ENCODE assay signal across 8 mouse cellular contexts in genomic region chr7:83878676-83879448, GRCm38 (mm10). TPM values are rescaled to one million over a fixed set of nuclear protein-coding genes. Genes with fewer than 3 reads are reported as not detected.
DNase-seq lines count a peak whose midpoint lies in the region; ATAC-seq and TF ChIP-seq lines count a peak whose summit lies in the region.

No protein-coding gene starts in this region.

- TF ChIP-seq CTCF in stomach, postnatal 0 days (IDR thresholded peaks at IDR 0.05; ENCODE audit: low read depth) = no peak

- H3K27ac ChIP-seq in heart, embryonic 13.5 days (replicated peaks) = 0 out of 2 replicates have a peak overlapping the region, but pooled peaks have one; percentile 28
- H3K27ac ChIP-seq in forebrain, embryonic 15.5 days (replicated peaks) = no peak overlapping the region
- no peak overlapping the region for H3K27ac ChIP-seq in limb, embryonic 11.5 days (replicated peaks; ENCODE audit: low read depth, low read length)
- H3K27ac ChIP-seq in stomach, postnatal 0 days (replicated peaks) = no peak overlapping the region

- no peak for DNase-seq in heart, adult 8-10 months (ENCODE audit: low spot score)
- DNase-seq in ES-CJ7 (ENCODE audit: low read depth, low spot score) = peak; percentile 82
- DNase-seq in limb, embryonic 11.5 days (ENCODE audit: low spot score) = peak; percentile 28
- no peak for DNase-seq in stomach, postnatal 0 days (ENCODE audit: low spot score)
- DNase-seq in ovary, adult 18-20 months (ENCODE audit: low spot score) = no peak
- no peak for DNase-seq in T-cell, adult 2 months (ENCODE audit: low spot score)

- no peaks in the 10 kb centered on the region for H3K9me3 ChIP-seq in heart, embryonic 13.5 days
- H3K9me3 ChIP-seq in forebrain, embryonic 15.5 days = no peaks in the 10 kb centered on the region
- H3K9me3 ChIP-seq in limb, embryonic 11.5 days (ENCODE audit: control insufficient read depth, low read length) = no peaks in the 10 kb centered on the region
- H3K9me3 ChIP-seq in stomach, postnatal 0 days (ENCODE audit: control insufficient read depth, low read length) = no peaks in the 10 kb centered on the region

- H3K27me3 ChIP-seq in heart, embryonic 13.5 days (replicated peaks) = no peaks in the 10 kb centered on the region
- no peaks in the 10 kb centered on the region for H3K27me3 ChIP-seq in forebrain, embryonic 15.5 days
- H3K27me3 ChIP-seq in limb, embryonic 11.5 days (ENCODE audit: control insufficient read depth, insufficient read depth, low read length) = no peaks in the 10 kb centered on the region
- no peaks in the 10 kb centered on the region for H3K27me3 ChIP-seq in stomach, postnatal 0 days (ENCODE audit: control insufficient read depth, insufficient read depth, low read length)

- H3K4me3 ChIP-seq in heart, embryonic 13.5 days = peak overlapping the region; percentile 21; the same call in 1 of the 2 replicates
- H3K4me3 ChIP-seq in forebrain, embryonic 15.5 days = no peak overlapping the region
- no peak overlapping the region for H3K4me3 ChIP-seq in limb, embryonic 11.5 days (ENCODE audit: low read depth, low read length)
- no peak overlapping the region for H3K4me3 ChIP-seq in stomach, postnatal 0 days (ENCODE audit: low read depth, low read length)

- H3K9ac ChIP-seq in heart, embryonic 13.5 days = peak overlapping the region; percentile 62; the same call in 1 of the 2 replicates
- no peak overlapping the region for H3K9ac ChIP-seq in forebrain, embryonic 15.5 days (replicated peaks)
- H3K9ac ChIP-seq in limb, embryonic 11.5 days (ENCODE audit: low read length) = no peak overlapping the region
- no peak overlapping the region for H3K9ac ChIP-seq in stomach, postnatal 0 days (ENCODE audit: low read length)

- H3K36me3 ChIP-seq in heart, embryonic 13.5 days = peaks cover 42% of the 10 kb centered on the region
- H3K36me3 ChIP-seq in forebrain, embryonic 15.5 days = 0 out of 2 replicates have a peak, but pooled peaks cover 8% of the 10 kb centered on the region
- H3K36me3 ChIP-seq in limb, embryonic 11.5 days (ENCODE audit: control insufficient read depth, insufficient read depth, low read length) = 0 out of 2 replicates have a peak, but pooled peaks cover 2% of the 10 kb centered on the region
- no peaks in the 10 kb centered on the region for H3K36me3 ChIP-seq in stomach, postnatal 0 days (ENCODE audit: control insufficient read depth, insufficient read depth, low read length)

- no peak for TF ChIP-seq EP300 in stomach, postnatal 0 days (optimal IDR thresholded peaks at IDR 0.05)

- H3K4me2 ChIP-seq in heart, embryonic 13.5 days = peak overlapping the region; percentile 97
- H3K4me2 ChIP-seq in forebrain, embryonic 15.5 days (replicated peaks) = 0 out of 2 replicates have a peak overlapping the region, but pooled peaks have one; percentile 5
- no peak overlapping the region for H3K4me2 ChIP-seq in limb, embryonic 11.5 days (ENCODE audit: low read depth, severe bottlenecking)
- peak overlapping the region; percentile 23 for H3K4me2 ChIP-seq in stomach, postnatal 0 days (replicated peaks; ENCODE audit: low read depth)

- ATAC-seq in heart, embryonic 13.5 days (ENCODE audit: extremely low read depth, insufficient number of reproducible peaks, low FRiP score, low TSS enrichment) = no peak
- no peak for ATAC-seq in forebrain, embryonic 15.5 days (replicated peaks)
- no peak for ATAC-seq in limb, embryonic 11.5 days (ENCODE audit: insufficient number of reproducible peaks, low FRiP score, low TSS enrichment, low read depth)
- ATAC-seq in stomach, postnatal 0 days (ENCODE audit: low FRiP score, low TSS enrichment) = no peak

- 39% methylated on average over 5 of the region's 5 CpGs for WGBS in heart, embryonic 13.5 days
- WGBS in forebrain, embryonic 15.5 days = under 1% methylated on average over 5 of the region's 5 CpGs
- WGBS in limb, embryonic 11.5 days = 37% methylated on average over 5 of the region's 5 CpGs
- 29% methylated on average over 5 of the region's 5 CpGs for WGBS in stomach, postnatal 0 days

- H3K4me1 ChIP-seq in heart, embryonic 13.5 days = peaks cover 52% of the 10 kb centered on the region
- peaks cover 53% of the 10 kb centered on the region for H3K4me1 ChIP-seq in forebrain, embryonic 15.5 days
- peaks cover 29% of the 10 kb centered on the region for H3K4me1 ChIP-seq in limb, embryonic 11.5 days (ENCODE audit: control insufficient read depth, insufficient read depth, low read length)
- H3K4me1 ChIP-seq in stomach, postnatal 0 days (replicated peaks; ENCODE audit: control insufficient read depth, insufficient read depth) = peaks cover 16% of the 10 kb centered on the region

RNA-seq across cellular contexts. Expression of gene Tlnrd1, which starts 5.2 kb away (rescaled TPM):
- 9.9 and 10.2 TPM in 2 replicates for polyA plus RNA-seq in heart, embryonic 13.5 days (2015; fragmentation: Nextera tagmentation; extraction: Ambion mirVana)
- total RNA-seq in heart, adult 8-10 months (2022) = 1 to 10 TPM; 5.0 to 7.7 (median 6.1) TPM
- polyA plus RNA-seq in forebrain, embryonic 15.5 days (2015; fragmentation: Nextera tagmentation; extraction: Ambion mirVana) = 6.8 and 7.8 TPM in 2 replicates
- polyA plus RNA-seq in limb, embryonic 11.5 days (2014; fragmentation: Nextera tagmentation; extraction: Ambion mirVana) = 22.2 and 27.2 TPM in 2 replicates
- polyA plus RNA-seq in stomach, postnatal 0 days (2015; fragmentation: Nextera tagmentation; extraction: Ambion mirVana) = 8.5 and 10.8 TPM in 2 replicates

RNA-seq across cellular contexts. Expression of gene Mesd, which starts 5.4 kb away (rescaled TPM):
- polyA plus RNA-seq in heart, embryonic 13.5 days (2015; fragmentation: Nextera tagmentation; extraction: Ambion mirVana) = 83.9 and 85.3 TPM in 2 replicates
- 10 to 100 TPM; 42.9 to 57.8 (median 53.9) TPM for total RNA-seq in heart, adult 8-10 months (2022)
- 67.4 and 73.2 TPM in 2 replicates for polyA plus RNA-seq in forebrain, embryonic 15.5 days (2015; fragmentation: Nextera tagmentation; extraction: Ambion mirVana)
- polyA plus RNA-seq in limb, embryonic 11.5 days (2014; fragmentation: Nextera tagmentation; extraction: Ambion mirVana) = 87.0 and 89.7 TPM in 2 replicates
- 54.7 and 62.9 TPM in 2 replicates for polyA plus RNA-seq in stomach, postnatal 0 days (2015; fragmentation: Nextera tagmentation; extraction: Ambion mirVana)

Comparison
In these comparisons a context has a peak if more than half of its experiments do, and no peak if none do; other contexts are left out.
1. DNase-seq: peak in ES-CJ7 (single experiment) and limb, embryonic 11.5 days (single experiment); none in heart, adult 8-10 months (single experiment), stomach, postnatal 0 days (single experiment), ovary, adult 18-20 months (single experiment) and T-cell, adult 2 months (single experiment).